Mouse (Mus musculus): ENCODE results near the gene Rem2. TPM values are rescaled to one million over a fixed set of nuclear protein-coding genes. Genes with fewer than 3 reads are reported as not detected.

The Rem2 gene
- polyA plus RNA-seq, 1 experiment, result 0.30 TPM

DNA sequence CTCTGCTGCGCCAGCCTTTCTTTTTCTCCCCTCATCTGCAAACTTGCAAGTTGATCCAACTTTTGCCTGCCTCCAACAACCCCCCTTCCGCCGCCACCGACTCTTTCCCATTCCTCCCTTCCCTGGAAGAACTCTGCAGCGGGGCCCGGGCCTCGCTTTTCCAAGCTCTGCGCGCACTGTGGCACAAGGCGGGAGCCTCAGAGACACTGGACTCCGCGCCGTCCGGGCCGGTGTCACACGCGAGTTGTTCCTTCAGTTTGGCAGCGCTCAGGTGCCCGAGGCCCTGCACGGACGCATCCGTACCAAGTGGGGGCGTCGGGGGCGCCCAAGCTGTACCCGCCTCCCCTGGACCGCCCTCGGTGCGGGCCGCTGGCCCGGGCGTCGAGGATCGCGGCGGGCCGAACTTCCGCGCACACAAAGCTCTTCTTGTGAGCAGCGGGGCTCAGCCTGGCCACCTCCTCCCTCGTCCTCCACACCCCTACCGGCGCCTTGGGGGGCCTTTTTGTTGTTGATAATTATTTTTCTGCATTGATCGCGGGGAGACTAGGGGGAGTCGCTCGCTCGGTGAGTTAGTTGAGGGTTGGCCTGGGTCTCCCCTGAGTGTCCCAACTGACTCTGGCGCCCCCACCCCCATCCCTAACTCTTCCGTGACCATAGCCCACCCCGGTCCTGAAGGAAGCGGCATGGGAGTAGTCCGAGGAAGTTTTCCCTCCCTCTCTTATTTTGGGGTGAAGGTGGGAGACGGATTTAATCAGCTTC, 43.6 kb upstream of the Rem2 start:
- peaks cover 27% of the 10 kb centered on the region for H3K27me3 ChIP-seq (replicated peaks)
- peak overlapping the region; percentile 84 for H3K4me3 ChIP-seq (replicated peaks)
- H3K9me3 ChIP-seq, result peaks cover 13% of the 10 kb centered on the region; the same call in 1 of the 2 replicates
- no peak for TF ChIP-seq GATA1 (IDR thresholded peaks at IDR 0.05; ENCODE audit: borderline replicate concordance, low read length)
- TF ChIP-seq FLI1 (IDR thresholded peaks at IDR 0.05; ENCODE audit: low read length), result no peak
- peaks cover 64% of the 10 kb centered on the region for H3K4me1 ChIP-seq
- peaks cover 31% of the 10 kb centered on the region for H3K36me3 ChIP-seq (replicated peaks; ENCODE audit: low read length)

DNA sequence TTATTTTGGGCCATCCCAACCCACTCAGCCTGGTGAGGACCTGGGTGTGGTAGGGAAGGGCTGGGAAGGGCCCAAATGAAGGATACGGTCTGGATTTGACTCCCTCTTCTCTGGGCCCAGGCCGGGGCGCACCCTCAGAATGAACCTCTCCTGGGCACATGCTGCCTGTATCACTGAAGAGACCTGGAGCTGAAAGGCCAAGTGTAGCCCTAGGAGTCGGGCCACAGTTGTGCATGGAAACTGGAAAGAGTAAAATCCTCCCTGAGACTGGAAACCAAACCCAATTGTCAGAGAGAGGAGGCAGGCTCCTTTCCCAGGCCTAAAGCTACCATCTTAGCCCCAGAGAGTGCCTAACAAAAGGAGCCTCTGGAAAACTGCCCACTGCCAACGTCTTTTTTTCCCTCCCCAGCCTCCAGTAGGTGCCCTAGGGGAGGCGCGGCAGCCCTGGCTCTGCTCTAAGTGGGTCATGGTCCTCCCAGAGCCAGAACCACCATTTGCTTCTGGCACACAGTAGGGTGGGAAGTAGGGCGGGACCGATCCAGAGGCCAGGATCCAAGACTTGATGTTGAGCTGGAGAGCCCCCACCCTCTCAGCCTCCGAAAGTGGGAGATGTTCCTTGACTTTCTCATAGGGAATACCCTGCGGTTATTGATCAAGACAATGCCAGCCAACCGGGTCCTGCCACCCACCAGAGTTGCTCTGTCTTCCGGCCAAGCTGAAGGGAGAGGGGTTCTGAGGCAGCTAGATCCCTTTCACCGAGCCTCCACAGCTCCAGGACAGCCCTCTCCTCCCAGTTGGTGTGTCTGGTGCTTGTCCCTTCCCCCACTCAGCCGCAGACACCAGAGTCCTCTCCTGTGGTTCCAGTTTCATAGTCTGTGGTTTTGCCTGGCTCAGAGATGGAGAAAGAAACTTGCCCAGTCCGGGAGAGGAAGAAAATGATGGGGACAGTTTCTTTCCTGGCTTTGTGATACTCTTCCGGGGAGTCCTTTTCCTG, 42.8 kb upstream of the Rem2 start:
- TF ChIP-seq GATA1 (IDR thresholded peaks at IDR 0.05; ENCODE audit: borderline replicate concordance, low read length), result no peak
- no peak for TF ChIP-seq FLI1 (IDR thresholded peaks at IDR 0.05; ENCODE audit: low read length)
- Histone ChIP-seq H3K9me3 (peaks cover 13% of the 10 kb centered on the region; the same call in 1 of the 2 replicates), H3K27me3 (replicated peaks) (peaks cover 29% of the 10 kb centered on the region), H3K4me3 (replicated peaks) (peak overlapping the region; percentile 86), H3K36me3 (replicated peaks; ENCODE audit: low read length) (peaks cover 28% of the 10 kb centered on the region), H3K4me1 (peaks cover 58% of the 10 kb centered on the region)

DNA sequence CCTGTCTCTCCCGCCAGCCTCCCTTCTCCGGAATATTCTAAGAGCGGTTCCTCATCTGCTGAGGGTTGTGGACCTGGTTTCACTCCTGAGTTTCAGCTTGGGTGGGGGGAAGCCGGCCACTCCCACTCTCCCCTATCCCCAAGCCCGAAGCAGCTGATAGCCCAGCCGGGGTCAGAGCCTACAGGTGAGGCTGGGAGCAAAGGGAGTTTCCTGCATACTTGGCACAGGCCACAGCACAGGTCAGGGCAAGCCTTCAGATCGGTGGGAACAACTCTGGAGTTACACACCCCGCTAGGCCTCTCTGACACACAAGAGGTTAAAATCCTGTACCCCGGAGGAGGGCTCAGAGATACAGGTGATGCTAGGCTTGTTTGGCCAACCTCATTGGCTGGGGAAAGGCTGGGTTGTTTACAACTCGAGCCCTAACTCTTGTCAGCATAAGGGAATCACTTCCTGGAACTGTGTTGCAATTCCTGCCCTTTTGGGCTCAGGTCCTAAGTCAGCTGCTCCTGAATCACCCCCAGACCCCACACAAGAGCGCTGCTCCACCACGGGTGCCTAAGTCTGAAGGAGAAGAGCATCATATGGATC, 41.9 kb upstream of the Rem2 start:
- Histone ChIP-seq H3K4me1 (peaks cover 55% of the 10 kb centered on the region), H3K4me3 (replicated peaks) (peak overlapping the region; percentile 38), H3K9me3 (peaks cover 13% of the 10 kb centered on the region; the same call in 1 of the 2 replicates), H3K27me3 (replicated peaks) (peaks cover 37% of the 10 kb centered on the region), H3K36me3 (replicated peaks; ENCODE audit: low read length) (peaks cover 21% of the 10 kb centered on the region)
- TF ChIP-seq FLI1 (IDR thresholded peaks at IDR 0.05; ENCODE audit: low read length) (no peak), GATA1 (IDR thresholded peaks at IDR 0.05; ENCODE audit: borderline replicate concordance, low read length) (no peak)

- peaks cover 49% of the 10 kb centered on the region for H3K27me3 ChIP-seq (replicated peaks)
- H3K4me1 ChIP-seq, result peaks cover 48% of the 10 kb centered on the region
- peaks cover 13% of the 10 kb centered on the region; the same call in 1 of the 2 replicates for H3K9me3 ChIP-seq
- no peak for TF ChIP-seq FLI1 (IDR thresholded peaks at IDR 0.05; ENCODE audit: low read length)
- no peak for TF ChIP-seq GATA1 (IDR thresholded peaks at IDR 0.05; ENCODE audit: borderline replicate concordance, low read length)
- H3K36me3 ChIP-seq (replicated peaks; ENCODE audit: low read length), result peaks cover 8% of the 10 kb centered on the region
- H3K4me3 ChIP-seq (replicated peaks), result no peak overlapping the region
Measured at GRCm38 (mm10) chr14:54435194-54435918, 40.5 kb upstream of the Rem2 start.

DNA sequence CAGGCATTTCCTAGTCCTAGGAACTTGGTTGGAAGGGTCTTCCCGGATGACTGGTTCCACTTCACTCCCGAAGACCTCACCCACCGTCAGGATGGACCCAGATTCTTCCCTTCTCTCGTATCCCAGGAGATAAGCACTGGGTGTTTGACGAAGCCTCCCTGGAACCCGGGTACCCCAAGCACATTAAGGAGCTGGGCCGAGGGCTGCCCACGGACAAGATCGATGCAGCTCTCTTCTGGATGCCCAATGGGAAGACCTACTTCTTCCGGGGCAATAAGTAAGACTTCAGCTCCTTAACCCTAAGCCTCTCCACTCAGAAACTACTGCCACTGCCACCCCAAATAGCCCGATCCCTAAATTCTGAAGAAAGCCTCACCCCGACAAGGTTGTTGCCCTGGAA, 36.7 kb upstream of the Rem2 start:
- H3K9me3 ChIP-seq, result no peaks in the 10 kb centered on the region
- no peak overlapping the region for H3K4me3 ChIP-seq (replicated peaks)
- H3K4me1 ChIP-seq, result peaks cover 26% of the 10 kb centered on the region
- no peak for TF ChIP-seq FLI1 (IDR thresholded peaks at IDR 0.05; ENCODE audit: low read length)
- no peaks in the 10 kb centered on the region for H3K36me3 ChIP-seq (replicated peaks; ENCODE audit: low read length)
- peaks cover 48% of the 10 kb centered on the region for H3K27me3 ChIP-seq (replicated peaks)

GRCm38 (mm10) chr14:54439610-54440009, 36.3 kb upstream of the Rem2 start:
- H3K36me3 ChIP-seq (replicated peaks; ENCODE audit: low read length), result no peaks in the 10 kb centered on the region
- TF ChIP-seq GATA1 (IDR thresholded peaks at IDR 0.05; ENCODE audit: borderline replicate concordance, low read length) (no peak), FLI1 (IDR thresholded peaks at IDR 0.05; ENCODE audit: low read length) (no peak)

GRCm38 (mm10) chr14:54440538-54440937, 35.4 kb upstream of the Rem2 start:
- no peaks in the 10 kb centered on the region for H3K36me3 ChIP-seq (replicated peaks; ENCODE audit: low read length)
- peaks cover 22% of the 10 kb centered on the region for H3K4me1 ChIP-seq
- no peak overlapping the region for H3K4me3 ChIP-seq (replicated peaks)
- TF ChIP-seq FLI1 (IDR thresholded peaks at IDR 0.05; ENCODE audit: low read length), result no peak
- no peak for TF ChIP-seq GATA1 (IDR thresholded peaks at IDR 0.05; ENCODE audit: borderline replicate concordance, low read length)
- H3K9me3 ChIP-seq, result no peaks in the 10 kb centered on the region
- H3K27me3 ChIP-seq (replicated peaks), result peaks cover 52% of the 10 kb centered on the region

More at GRCm38 (mm10) chr14:54439610-54440009, 36.3 kb upstream of the Rem2 start:
- H3K4me3 ChIP-seq (replicated peaks), result no peak overlapping the region
- H3K4me1 ChIP-seq, result peaks cover 21% of the 10 kb centered on the region
- H3K9me3 ChIP-seq, result no peaks in the 10 kb centered on the region
- peaks cover 52% of the 10 kb centered on the region for H3K27me3 ChIP-seq (replicated peaks)

DNA sequence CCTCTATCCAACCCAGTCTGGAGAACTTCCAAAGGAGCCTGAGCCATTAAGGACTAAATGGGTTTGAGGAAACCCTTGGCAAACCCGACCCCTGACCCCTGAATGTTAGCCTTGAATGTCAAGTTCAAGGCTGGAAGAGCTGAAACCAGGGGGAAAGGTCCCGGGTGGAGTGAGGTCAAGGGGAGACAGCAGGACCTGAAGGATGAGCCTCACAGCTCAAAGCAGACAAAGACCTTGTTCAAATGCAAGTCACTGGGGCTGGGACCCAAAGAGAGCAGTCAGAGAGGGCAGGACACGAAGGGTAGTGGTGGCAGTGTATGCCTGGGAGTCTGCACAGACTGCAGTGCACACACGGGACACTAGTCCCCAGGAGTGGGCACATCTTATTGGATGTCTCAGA, 34.5 kb upstream of the Rem2 start:
- Histone ChIP-seq H3K4me1 (peaks cover 25% of the 10 kb centered on the region), H3K36me3 (replicated peaks; ENCODE audit: low read length) (no peaks in the 10 kb centered on the region)

DNA sequence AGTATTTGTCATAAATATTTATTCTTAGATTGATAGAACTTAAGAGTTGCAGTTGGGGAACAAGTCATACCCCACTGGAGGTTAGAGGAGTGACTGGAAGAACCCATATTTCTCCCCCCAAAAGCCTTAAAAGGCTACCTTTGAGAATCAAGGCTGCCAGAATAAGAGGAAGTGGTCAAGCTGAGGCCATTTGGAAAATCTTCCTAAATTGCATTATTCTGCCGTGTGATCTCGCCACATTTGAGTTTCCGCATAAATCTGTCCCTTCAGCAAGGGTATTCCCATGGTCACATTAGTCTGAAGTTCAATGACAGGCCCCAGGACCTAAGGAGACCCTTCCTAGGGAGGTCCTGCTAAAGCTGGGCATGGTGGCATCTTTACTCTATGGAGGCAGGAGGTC, 33.4 kb upstream of the Rem2 start:
- Histone ChIP-seq H3K9me3 (no peaks in the 10 kb centered on the region), H3K4me1 (peaks cover 25% of the 10 kb centered on the region), H3K4me3 (replicated peaks) (no peak overlapping the region), H3K27me3 (replicated peaks) (peaks cover 48% of the 10 kb centered on the region), H3K36me3 (replicated peaks; ENCODE audit: low read length) (no peaks in the 10 kb centered on the region)
- TF ChIP-seq FLI1 (IDR thresholded peaks at IDR 0.05; ENCODE audit: low read length) (no peak), GATA1 (IDR thresholded peaks at IDR 0.05; ENCODE audit: borderline replicate concordance, low read length) (no peak)

More for the DNA sequence above, 34.5 kb upstream of the Rem2 start:
- TF ChIP-seq GATA1 (IDR thresholded peaks at IDR 0.05; ENCODE audit: borderline replicate concordance, low read length), result no peak
- TF ChIP-seq FLI1 (IDR thresholded peaks at IDR 0.05; ENCODE audit: low read length), result no peak
- Histone ChIP-seq H3K27me3 (replicated peaks) (peaks cover 52% of the 10 kb centered on the region), H3K4me3 (replicated peaks) (no peak overlapping the region), H3K9me3 (no peaks in the 10 kb centered on the region)
